Mouse (Mus musculus): ENCODE results near the gene Acacb. TPM values are rescaled to one million over a fixed set of nuclear protein-coding genes. Genes with fewer than 3 reads are reported as not detected.

Acacb gene
- polyA plus RNA-seq, 1 experiment from 2014 or later, result 5.8 TPM

DNA sequence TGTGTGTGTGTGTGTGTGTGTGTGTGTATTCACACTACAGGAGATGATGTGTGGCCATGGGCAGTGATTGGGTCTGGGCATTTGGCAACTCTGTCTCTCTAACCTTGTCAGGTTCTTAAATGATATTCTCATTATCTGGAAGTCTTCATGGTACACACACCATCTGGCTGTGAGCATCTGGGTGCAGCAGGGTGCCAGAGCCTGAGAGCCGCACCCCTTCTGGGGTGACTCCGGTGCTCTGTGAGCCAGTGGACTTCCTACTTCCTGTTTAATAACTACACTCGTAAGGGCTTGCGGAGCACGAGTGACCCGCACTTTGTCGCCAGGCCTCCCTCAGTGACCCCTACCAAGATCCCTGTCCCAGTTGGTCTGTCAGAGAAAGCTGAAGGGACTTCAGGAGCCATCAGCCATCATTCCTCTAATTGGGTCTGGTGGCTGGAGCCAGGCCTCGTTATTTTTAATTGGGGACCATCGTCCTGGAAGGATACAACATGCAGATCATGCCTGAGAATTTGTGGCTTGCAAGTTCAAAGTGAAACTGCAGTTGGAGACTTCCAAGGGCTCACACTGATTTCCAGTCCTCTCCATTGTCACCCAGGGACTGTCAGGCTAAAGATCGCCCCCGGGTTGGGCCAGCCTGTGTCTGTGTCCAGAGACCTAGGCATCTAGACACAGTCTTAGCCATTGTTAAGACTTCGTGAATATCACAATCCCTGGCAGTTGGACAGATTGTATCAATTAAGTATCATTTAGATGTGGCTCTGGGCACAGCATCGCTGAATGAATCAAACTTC is 138.5 kb downstream of the Acacb start:
- 0 out of 2 replicates have a peak, but pooled peaks have one; percentile 4 for ATAC-seq (replicated peaks)
- WGBS, result 47% methylated on average over 13 of the region's 13 CpGs
- no peak overlapping the region for H3K9ac ChIP-seq
- no peaks in the 10 kb centered on the region for H3K36me3 ChIP-seq (replicated peaks)
- no peak overlapping the region for H3K27ac ChIP-seq
- no peak overlapping the region for H3K4me3 ChIP-seq
- H3K4me1 ChIP-seq, result peaks cover 16% of the 10 kb centered on the region
- H3K9me3 ChIP-seq, result no peaks in the 10 kb centered on the region
- 0 out of 2 replicates have a peak, but pooled peaks cover 15% of the 10 kb centered on the region for H3K27me3 ChIP-seq (replicated peaks)
- H3K4me2 ChIP-seq, result no peak overlapping the region

DNA sequence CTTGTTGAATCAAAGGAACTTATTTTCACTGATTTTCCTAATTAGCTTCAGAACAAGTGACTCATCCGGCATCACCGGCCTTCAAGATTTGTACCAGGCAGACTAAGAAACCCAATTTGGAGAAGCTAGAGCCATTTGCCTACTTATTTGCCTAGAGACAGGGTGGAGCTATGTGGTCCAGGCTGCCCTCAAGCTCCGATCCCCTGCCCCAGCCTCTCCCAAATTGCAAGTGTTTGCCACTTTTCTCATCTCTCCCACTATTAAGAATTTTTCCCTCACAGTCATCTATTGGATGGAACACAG is 139.0 kb downstream of the Acacb start:
- Histone ChIP-seq H3K36me3 (replicated peaks) (no peaks in the 10 kb centered on the region), H3K4me3 (no peak overlapping the region), H3K4me1 (peaks cover 19% of the 10 kb centered on the region), H3K4me2 (no peak overlapping the region), H3K9ac (no peak overlapping the region), H3K27ac (no peak overlapping the region), H3K9me3 (no peaks in the 10 kb centered on the region), H3K27me3 (replicated peaks) (0 out of 2 replicates have a peak, but pooled peaks cover 15% of the 10 kb centered on the region)
- no peak for ATAC-seq (replicated peaks)
- WGBS, result 72% methylated on average over 3 of the region's 3 CpGs

DNA sequence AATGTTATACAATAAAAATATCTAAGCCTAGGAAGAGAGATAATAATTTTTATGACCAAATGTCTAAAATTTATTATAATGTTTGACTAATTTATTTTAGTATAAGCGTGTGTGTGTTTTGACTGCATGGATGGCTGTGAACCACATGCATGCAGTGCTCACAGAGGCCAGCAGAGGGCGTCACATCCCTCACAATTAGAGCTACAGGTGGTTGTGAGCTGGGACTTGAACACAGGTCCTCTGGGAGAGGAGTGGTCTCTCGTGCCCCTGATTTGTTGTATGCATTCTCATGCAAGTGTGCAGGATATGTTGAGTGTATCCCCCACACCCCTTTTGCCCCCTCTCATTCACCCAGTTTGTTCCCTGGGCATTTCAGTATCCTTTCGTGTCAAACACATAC is 139.8 kb downstream of the Acacb start:
- H3K4me1 ChIP-seq, result peaks cover 23% of the 10 kb centered on the region
- no peaks in the 10 kb centered on the region for H3K9me3 ChIP-seq
- H3K36me3 ChIP-seq (replicated peaks), result no peaks in the 10 kb centered on the region
- H3K4me3 ChIP-seq, result no peak overlapping the region
- no peak overlapping the region for H3K27ac ChIP-seq
- 81% methylated on average over 4 of the region's 4 CpGs for WGBS
- 0 out of 2 replicates have a peak, but pooled peaks cover 15% of the 10 kb centered on the region for H3K27me3 ChIP-seq (replicated peaks)
- ATAC-seq (replicated peaks), result no peak
- no peak overlapping the region for H3K4me2 ChIP-seq
- no peak overlapping the region for H3K9ac ChIP-seq

DNA sequence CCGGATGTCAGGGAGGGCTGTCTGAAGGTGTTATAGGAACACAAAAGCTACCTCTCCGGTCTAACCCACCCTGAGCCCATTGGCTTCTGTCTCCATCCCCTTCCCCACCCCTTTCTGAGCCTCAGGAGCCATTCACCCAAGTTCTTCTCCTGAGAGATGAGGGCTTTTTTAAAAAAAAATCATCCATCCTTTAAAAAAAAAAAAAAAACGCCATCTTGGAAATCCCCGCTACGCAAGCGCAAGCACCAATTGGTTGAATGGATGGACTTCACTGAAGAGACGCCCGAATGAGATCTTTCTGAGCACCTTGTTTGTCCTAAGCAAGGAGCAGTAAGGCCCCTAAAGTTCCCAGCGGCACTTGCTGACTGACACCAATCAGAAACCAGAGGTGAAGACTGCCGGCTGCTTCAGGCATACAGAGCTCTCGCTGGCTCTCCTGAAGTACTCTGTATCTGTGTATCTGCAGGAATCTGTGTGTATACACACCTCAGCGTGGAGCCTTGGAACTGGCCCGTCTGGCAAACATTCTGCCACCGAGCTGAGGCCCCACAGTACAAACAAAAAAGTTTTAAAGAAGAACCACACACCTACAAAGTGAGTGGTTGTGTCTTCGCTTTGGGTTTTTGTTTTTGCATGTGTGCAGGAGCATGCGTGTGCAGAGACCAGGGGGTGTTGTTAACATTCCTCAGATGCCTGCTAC is 140.7 kb downstream of the Acacb start:
- H3K27ac ChIP-seq, result no peak overlapping the region
- ATAC-seq (replicated peaks), result no peak
- H3K4me1 ChIP-seq, result peaks cover 21% of the 10 kb centered on the region
- H3K27me3 ChIP-seq (replicated peaks), result 0 out of 2 replicates have a peak, but pooled peaks cover 13% of the 10 kb centered on the region
- H3K36me3 ChIP-seq (replicated peaks), result no peaks in the 10 kb centered on the region
- H3K4me3 ChIP-seq, result no peak overlapping the region
- H3K9ac ChIP-seq, result no peak overlapping the region
- no peaks in the 10 kb centered on the region for H3K9me3 ChIP-seq
- no peak overlapping the region for H3K4me2 ChIP-seq
- 87% methylated on average over 16 of the region's 16 CpGs for WGBS

DNA sequence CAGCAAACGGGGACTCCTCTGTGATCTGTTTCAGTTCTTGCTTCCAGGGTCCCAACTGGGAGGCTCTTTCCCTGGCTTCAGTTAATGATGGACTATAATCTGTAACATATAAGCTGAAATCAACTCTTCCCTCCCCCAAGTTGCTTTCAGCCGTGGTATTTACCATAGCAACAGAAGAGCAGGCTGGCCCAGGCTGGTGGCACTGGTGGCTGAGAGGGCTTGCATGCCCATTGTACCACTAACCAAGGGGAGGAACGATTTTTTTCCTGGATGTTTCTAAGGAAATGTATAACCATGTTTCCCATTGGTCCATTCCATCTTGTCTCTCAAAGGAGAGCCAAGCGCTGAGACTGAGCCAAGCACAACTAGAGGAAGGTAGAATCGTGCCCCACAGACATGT is 142.1 kb downstream of the Acacb start:
- Histone ChIP-seq H3K4me2 (no peak overlapping the region), H3K4me3 (no peak overlapping the region), H3K27ac (no peak overlapping the region), H3K9me3 (no peaks in the 10 kb centered on the region), H3K4me1 (peaks cover 18% of the 10 kb centered on the region), H3K27me3 (replicated peaks) (0 out of 2 replicates have a peak, but pooled peaks cover 13% of the 10 kb centered on the region), H3K36me3 (replicated peaks) (no peaks in the 10 kb centered on the region), H3K9ac (no peak overlapping the region)
- no peak for ATAC-seq (replicated peaks)
- 89% methylated on average over 5 of the region's 5 CpGs for WGBS

DNA sequence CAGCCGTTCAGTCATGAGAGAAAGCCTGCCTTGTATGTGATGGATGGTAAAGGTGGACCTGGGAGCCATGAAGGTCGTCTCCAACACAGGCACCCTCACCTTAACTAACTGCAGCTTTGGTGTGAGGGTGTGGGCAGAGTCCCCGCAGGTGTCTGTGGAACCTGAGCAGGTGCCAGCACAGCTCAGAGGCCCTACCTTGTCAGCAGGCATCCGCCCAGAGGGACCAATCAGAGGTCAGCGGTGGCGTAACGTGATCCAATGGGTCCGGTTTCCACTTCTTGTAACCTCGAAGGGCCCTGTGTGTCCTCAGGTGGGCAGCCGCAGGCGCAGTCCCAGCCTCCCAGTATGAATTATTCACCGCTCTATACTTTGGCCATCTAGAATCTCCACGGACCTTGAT is 142.5 kb downstream of the Acacb start, which contains the start of gene Myo1h:
Myo1h (plus strand) TSS at position 293 of the 400 bp plus-strand sequence.
- 0 out of 2 replicates have a peak, but pooled peaks cover 13% of the 10 kb centered on the region for H3K27me3 ChIP-seq (replicated peaks)
- H3K9ac ChIP-seq, result no peak within 1 kb of the TSS
- no peaks in the 10 kb centered on the region for H3K9me3 ChIP-seq
- H3K4me3 ChIP-seq, result no peak within 1 kb of the TSS
- H3K27ac ChIP-seq, result peak within 1 kb of the TSS; percentile 43
- H3K4me1 ChIP-seq, result peaks cover 18% of the 10 kb centered on the region
- WGBS, result 58% methylated on average over 13 of the region's 13 CpGs
- no peak for ATAC-seq (replicated peaks)
- no peaks in the 10 kb centered on the region for H3K36me3 ChIP-seq (replicated peaks)
- no peak within 1 kb of the TSS for H3K4me2 ChIP-seq

DNA sequence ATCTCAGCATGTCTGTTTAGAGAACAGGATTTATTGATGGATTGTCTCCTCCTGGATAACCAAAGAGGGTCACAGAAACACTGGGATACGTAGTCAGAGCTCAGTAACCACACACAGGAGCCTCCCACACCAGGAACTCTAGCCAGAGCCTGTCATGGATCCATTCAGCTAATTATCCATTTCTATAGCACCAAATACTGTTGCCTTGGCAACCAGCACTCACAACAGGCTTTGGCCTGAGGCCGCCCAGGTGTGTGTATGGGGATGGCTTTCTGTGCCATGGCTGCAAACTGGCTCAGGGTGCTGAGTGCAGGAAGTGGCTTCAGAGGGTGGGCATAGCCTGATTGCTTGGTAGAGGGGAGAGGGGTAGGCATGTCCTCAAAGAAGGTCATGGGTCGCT is 143.7 kb downstream of the Acacb start:
- no peak overlapping the region for H3K9ac ChIP-seq
- H3K4me3 ChIP-seq, result no peak overlapping the region
- ATAC-seq (replicated peaks), result peak; percentile 70
- H3K36me3 ChIP-seq (replicated peaks), result no peaks in the 10 kb centered on the region
- peaks cover 16% of the 10 kb centered on the region for H3K4me1 ChIP-seq
- no peak overlapping the region for H3K4me2 ChIP-seq
- WGBS, result 43% methylated on average over 3 of the region's 3 CpGs
- H3K27ac ChIP-seq, result peak overlapping the region; percentile 43
- H3K9me3 ChIP-seq, result no peaks in the 10 kb centered on the region
- 0 out of 2 replicates have a peak, but pooled peaks cover 13% of the 10 kb centered on the region for H3K27me3 ChIP-seq (replicated peaks)

DNA sequence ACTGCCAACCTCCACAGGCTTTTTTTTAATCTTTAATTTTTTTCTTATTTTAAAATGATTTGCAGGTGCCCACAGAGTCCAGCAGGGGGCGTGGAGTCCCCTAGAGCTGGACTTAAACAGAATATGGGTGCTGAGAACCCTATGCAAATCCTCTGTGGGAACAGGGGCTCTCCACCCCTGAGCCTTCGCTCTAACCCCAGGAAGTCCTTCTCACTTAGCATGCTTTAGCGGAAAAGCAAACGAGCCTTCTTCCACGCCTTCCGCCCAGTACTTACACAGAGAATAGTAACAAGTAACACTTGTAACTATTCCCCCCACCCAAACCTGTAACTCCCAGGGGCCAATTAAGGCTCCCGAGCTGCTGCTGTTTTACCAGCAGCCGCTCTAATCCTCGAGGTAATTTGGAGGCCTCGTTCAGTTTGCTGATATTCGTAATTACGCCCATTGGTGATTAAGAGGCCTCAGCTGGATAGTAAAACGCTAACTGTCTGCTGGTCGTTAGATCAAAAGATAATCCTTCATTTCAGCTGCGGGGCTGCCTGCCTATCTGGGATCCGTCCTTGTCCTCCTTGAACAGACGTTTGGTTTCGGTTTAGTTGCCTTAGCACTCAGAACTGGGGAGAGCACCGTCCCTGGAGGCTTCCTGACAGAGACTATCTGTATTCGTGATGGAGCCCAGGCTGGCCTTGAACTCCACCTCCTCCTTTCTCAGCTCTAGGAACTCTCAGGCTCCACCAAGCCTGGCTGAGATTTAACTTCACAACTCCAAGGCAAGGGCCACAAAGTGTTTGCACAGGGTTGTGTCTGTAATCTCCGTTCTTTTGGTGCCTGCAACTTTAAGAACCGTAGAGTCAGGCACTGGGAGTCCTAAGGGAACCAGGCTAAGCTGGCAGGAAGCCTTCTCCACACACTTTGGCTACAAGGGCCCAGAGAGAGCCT is 150.6 kb downstream of the Acacb start:
- Histone ChIP-seq H3K4me1 (peaks cover 31% of the 10 kb centered on the region), H3K4me2 (no peak overlapping the region), H3K27me3 (replicated peaks) (peaks cover 6% of the 10 kb centered on the region; the same call in 1 of the 2 replicates), H3K9ac (no peak overlapping the region), H3K9me3 (no peaks in the 10 kb centered on the region), H3K4me3 (no peak overlapping the region), H3K27ac (no peak overlapping the region), H3K36me3 (replicated peaks) (no peaks in the 10 kb centered on the region)
- ATAC-seq (replicated peaks), result no peak
- WGBS, result 17% methylated on average over 22 of the region's 22 CpGs

DNA sequence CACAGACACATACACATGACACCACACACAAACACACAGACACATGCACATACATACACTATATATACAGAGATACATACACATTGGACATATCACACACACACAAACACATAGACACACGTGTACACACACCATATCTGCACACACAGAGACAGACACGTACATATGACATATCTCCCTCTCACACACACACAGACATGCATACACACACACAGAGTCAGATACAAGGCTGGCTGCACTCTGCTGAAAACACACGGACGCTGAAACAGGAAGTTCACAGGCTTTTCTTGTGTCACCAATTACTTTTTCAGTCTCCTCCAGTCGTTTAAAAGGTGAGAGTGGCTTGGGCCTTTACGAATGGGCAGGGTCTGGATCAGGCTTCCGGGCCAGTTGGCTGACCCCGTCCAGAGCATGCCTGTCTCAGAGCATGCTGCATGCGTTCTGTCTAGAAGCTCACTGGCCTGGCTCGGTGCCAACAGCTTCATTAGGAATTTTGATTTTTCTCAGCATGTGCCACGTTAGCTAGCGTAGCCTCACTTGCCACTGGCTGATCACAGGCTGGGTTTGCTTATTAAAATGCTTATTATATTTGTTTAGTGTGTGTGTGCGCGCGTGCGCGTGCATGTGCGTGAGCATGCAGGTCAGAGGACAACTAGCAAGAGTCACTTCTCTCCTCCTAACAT is 152.0 kb downstream of the Acacb start:
- WGBS, result 39% methylated on average over 18 of the region's 18 CpGs
- no peaks in the 10 kb centered on the region for H3K36me3 ChIP-seq (replicated peaks)
- H3K4me2 ChIP-seq, result no peak overlapping the region; the same call in 1 of the 2 replicates
- ATAC-seq (replicated peaks), result peak; percentile 40; the same call in 1 of the 2 replicates
- peak overlapping the region; percentile 14 for H3K27ac ChIP-seq
- H3K9ac ChIP-seq, result no peak overlapping the region
- H3K4me1 ChIP-seq, result peaks cover 31% of the 10 kb centered on the region
- no peak overlapping the region for H3K4me3 ChIP-seq
- H3K27me3 ChIP-seq (replicated peaks), result peaks cover 11% of the 10 kb centered on the region; the same call in 1 of the 2 replicates
- no peaks in the 10 kb centered on the region for H3K9me3 ChIP-seq

DNA sequence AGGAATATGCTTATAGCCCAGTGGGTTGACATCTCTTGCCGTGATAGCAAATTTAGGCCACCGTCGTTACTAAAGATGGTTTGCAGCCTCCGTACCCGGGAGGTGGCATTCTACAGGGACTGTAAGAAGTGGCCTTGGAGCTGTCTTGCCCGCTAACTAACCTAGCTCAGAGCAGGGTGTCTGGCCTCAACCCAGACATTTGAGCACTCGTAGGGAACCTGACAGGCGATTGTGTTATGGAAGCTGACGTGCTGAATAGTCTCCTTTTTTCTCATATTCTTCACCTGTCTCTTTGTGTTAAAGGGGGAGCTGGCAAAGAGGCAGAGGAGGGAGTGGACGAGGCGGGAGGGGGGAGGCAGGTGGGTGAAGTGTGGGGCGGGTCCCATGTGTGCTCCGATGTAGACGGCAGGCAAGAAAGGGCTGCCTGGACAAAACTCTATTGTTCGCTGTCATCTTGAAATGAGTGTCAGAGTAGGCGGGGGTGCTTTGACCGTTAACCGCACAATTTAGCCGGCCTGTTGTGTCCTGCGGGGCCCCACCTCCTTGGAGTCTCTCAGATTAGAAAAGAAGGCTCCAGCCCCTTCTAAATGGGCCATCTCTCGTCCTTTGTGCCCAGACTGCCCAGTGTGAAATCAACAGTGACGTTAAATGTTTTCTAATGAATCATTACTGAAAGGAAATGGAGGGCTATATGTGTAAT is 153.0 kb downstream of the Acacb start:
- no peak overlapping the region for H3K9ac ChIP-seq
- no peaks in the 10 kb centered on the region for H3K9me3 ChIP-seq
- H3K27ac ChIP-seq, result peak overlapping the region; percentile 14
- 14% methylated on average over 22 of the region's 22 CpGs for WGBS
- no peak overlapping the region; the same call in 1 of the 2 replicates for H3K4me2 ChIP-seq
- H3K36me3 ChIP-seq (replicated peaks), result no peaks in the 10 kb centered on the region
- H3K4me1 ChIP-seq, result peaks cover 31% of the 10 kb centered on the region
- H3K27me3 ChIP-seq (replicated peaks), result peaks cover 11% of the 10 kb centered on the region; the same call in 1 of the 2 replicates
- H3K4me3 ChIP-seq, result no peak overlapping the region
- peak; percentile 58 for ATAC-seq (replicated peaks)

Measured in midbrain, embryonic 15.5 days (tissue).